Mouse (Mus musculus) mesoderm, embryonic 11.5 days (tissue): Measurements from ENCODE around the gene Ric8b.

Source experiments
- DNase-seq: peaks from one replicate; pipeline ENCODE4 v3.0.0-alpha.2; 2012; ENCODE audit warnings: low read depth, low spot score

The Ric8b gene

GRCm38 (mm10) chr10:85054876-85055275 is 137.5 kb downstream of the Ric8b start:
- no peak for DNase-seq
